Mouse (Mus musculus): Measurements from ENCODE around the gene Dync2li1.

The Dync2li1 gene

DNA sequence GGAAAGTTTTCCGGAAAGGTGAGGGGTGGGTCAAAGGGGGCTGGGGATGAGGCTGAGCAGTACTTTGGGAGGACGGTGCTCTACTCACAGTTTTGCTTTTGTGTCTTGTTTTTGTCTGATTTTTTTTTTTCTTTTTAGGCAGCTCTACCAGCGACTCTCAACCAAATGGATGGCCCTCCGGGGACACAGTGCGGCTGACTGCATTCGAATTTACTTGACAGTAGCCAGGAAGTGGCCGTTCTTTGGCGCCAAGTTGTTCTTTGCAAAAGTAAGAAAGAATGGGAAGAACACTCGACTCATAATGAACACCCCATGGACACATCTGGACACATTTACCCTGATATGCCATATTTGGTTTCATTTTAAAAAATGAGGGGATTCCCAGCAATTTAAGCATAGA is 14.8 kb upstream of the Dync2li1 start:
- DNase-seq (ENCODE audit: low spot score in 2 of 2): no peak

DNA sequence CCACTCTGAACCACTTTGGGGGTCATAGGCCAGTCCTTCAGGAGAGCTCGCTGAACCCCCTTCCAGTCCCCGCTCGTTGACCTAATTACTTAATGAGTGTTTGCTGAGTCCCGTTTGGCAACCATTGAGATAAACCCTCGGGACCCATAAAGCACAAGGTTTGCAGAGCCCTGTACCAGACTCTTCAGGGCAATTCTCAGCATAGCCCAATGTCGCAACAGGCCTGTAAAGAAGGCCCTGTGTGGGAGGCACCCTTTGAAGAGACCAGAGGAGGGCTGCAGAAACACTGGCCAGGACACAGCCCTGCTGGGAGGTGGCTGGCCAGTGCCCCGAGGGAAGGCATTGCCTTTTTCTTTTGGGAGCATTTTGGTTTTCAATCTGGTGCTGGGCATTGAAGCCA is 14.3 kb upstream of the Dync2li1 start:
- DNase-seq (ENCODE audit: low spot score in 2 of 2): no peak

DNA sequence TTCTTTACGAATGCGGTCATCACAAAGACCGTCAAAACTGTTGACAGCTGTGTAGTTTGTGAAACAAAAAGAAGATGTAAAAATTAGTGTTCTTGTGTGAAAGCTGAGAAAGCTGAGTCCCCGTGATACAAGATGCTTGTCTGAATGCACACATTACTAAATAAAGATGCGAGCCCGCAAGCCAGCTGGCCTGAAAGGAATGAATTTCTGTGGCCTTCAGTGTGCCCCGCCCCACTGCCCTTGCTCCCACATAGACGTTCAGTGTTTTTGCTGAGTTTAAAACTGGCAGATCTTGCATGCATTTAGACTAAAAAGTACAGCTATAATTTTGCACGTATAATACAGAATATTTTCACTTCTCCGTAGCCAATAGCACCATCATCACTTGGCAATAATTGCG is 10.5 kb upstream of the Dync2li1 start:
- no peak for DNase-seq (ENCODE audit: low spot score in 2 of 2)

DNA sequence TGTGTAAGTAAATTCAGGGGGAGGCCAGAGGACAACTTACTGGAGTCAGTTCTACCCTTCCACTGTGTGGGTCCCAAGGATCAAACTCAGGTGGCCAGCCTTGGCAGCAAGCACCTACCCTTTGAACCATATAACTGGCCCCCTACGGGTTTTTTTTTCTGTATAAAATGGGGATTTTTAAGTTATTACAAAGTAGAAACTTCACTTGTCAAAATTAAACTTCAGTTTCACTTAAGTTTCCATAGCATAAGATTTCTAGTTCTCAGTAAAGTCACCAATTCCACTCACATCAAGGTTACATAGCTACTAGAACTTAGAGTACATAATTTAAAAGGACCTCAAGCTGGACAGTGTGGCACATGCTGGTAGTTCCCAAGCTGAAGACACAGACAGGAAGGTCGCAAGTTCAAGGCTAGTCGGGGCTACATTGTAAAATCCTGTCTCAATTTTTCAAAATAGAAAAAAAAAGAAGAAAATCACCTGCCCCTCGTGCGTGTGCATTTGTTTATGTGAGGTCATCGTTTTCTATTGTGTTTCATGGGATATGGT is 9.7 kb upstream of the Dync2li1 start:
- DNase-seq (ENCODE audit: low spot score in 2 of 2): no peak

DNA sequence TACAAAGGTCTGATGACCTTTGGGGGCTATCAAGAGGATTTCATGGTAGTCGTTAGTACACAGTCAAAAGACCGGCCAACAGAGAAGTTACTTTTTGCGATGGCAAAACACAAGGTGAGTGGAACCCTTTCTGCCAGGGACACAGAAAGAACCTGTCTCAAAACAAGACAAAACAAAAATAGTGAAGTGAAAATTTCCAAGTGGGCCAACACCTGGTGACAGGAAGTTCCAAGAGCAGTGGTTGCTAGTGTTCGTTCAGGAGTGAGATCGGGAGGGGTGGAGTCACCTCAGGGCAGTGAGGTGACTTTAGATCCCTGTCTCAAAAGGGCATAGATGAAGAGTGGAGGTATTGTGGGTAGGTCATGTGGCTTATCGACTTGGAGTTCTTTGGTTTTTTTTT is 8.3 kb upstream of the Dync2li1 start:
- DNase-seq (ENCODE audit: low spot score in 2 of 2): no peak

DNA sequence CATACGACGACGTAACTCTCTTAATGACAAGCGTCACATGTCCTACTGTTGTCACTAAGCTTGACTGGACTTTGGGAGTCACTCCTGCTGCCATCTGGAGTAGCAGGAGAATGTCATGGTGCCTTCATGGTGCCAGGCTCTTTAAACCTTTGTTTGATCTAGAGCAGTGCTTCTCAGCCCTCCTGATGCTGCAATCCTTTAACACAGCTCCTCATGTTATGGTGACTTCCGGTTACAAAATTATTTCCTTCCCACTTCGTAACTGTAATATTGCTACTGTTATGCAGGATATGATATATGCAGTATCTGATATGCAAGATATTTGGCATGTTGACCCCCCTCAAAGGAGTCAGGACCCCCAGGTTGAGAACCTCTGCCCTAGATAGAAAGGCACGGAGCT is 7.2 kb upstream of the Dync2li1 start:
- DNase-seq (ENCODE audit: low spot score in 2 of 2): no peak

DNA sequence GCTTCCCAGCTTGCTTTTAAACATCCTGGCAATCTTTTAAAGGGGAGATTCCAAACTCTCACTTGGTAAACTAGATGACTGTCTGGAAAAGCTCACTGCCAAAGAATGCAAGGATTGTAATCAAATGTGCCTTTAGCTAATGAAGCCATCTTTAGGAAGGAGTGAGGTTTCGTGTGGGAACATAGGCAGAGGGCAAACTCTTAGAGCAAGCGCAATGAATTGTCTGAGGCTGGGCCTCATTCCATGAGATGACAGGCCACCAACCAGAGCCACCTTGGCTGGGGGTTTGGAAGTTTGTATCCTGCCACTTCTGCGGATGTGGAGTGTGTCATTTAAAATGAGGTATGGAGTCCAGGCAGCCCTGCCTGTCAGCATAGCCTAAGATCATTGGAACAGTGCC is 6.2 kb upstream of the Dync2li1 start:
- DNase-seq (ENCODE audit: low spot score in 2 of 2): no peak

DNA sequence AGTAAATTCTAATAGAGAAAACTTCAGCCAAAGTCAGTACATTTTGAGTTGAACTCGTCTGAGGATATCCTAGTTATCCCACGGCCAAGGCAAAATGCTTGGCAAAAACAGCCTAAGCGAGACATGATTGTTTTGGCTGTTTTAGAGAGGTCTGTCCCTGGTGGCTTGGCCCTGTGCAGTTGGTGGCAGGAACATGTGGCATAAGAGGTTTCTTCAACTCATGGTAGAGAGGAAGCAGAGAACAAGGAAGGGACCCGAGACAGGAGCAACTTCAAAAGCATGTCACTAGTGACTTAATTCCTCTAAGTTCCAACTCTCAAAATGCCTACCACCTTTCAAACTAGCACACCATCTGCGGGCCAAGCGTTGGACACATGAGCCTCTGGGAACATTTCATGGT is 5.7 kb upstream of the Dync2li1 start:
- DNase-seq (ENCODE audit: low spot score in 2 of 2): no peak

DNA sequence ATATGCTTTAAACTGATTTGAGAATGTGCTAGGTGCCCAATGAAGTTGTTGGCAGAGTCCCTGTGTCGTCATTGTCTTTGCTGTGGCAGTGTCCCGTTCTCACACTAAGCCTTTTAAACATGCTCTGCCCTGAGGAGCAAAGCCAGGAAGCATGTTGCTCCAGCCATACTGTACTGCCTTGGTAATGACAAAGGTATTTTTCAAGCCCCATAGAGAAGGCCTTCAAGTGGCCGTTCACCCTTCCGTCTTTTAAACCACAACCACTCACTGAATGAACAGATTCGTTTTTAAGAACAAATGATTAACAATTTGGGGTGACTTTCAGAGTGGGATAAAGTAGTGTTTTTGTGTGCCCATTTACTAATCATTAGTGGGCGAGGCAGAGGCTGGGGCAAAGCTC is 5.1 kb upstream of the Dync2li1 start:
- no peak for DNase-seq (ENCODE audit: low spot score in 2 of 2)

DNA sequence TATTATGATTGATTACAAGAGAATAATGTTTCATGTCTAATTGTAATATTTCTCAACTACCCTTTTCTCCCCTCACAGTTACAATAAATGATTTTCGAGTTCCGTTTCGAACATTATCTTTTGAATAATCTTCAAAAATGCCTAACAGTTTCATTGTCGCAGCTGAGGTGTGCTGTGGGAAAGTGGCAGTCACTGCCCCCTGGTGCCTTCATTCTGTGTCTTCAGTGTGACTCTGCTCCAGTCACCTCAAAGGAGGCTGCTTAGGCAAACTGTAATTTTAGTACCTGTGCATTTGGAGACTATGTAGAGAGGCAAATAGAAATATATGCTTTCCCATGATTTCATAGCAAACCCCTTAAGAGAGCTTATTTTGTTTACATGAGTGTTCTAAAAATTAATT is 4.3 kb upstream of the Dync2li1 start:
- no peak for DNase-seq (ENCODE audit: low spot score in 2 of 2)

DNA sequence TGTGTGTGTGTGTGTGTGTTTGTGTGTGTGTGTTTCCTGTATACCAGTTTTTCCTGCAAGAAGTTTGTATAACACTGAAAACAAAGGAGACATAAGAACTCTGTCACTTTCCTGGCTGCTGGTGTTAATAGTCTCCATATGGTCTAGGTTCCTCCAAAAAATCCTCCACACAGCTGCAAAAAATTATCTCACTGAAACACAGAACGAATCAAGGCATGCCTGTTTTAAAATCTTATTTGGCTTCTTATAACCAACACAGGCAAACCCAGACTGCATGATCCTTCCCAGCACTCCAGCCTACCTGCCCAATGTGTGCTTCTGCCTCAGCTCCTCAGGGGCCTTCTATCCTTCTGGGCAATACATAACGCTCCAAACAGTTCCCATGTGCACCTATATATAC is 3.4 kb upstream of the Dync2li1 start:
- no peak for DNase-seq (ENCODE audit: low spot score in 2 of 2)

DNA sequence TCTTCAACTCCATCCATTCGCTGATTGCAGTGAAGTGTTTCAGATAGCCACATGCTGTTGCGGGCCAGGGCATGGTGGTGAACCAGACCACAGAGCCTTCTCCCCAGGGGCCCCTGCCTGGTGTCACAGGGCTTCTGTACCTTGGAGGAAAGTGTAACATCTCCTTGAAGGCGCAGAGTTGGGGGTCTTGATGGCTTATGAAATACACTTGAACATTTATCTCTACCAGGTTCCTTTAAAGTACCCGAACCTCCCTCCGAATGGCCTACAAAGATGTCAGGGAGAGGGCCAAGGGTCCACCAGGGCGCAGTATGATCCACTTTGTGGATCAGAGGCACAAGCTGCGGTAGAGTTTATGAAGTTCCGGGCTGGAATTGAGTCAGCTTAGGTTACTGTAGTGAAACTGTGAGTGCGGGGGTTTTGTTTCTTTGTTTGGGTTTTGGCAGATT is 585 bp downstream of the Dync2li1 start:
- no peak for DNase-seq (ENCODE audit: low spot score in 2 of 2)

DNA sequence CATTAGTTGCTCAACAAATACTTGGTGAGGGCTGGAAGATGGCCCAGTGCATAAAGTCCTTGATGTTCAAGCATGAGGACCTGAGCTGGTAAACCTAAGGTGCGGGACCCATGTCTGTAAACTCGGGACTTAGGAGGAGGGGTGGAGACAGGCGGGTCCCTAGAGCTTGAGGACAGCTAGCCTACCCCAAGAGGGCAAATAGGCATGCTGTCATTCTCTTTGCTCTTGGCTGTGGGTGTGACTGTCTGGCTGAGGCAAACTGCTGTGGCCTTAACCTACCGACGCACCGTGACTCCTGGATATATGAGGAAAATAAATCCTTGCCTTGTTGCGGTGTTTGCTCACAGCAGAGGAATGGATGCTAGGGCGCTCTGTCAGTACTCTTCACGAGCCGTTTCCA is 1.4 kb downstream of the Dync2li1 start:
- DNase-seq (ENCODE audit: low spot score in 2 of 2): no peak

DNA sequence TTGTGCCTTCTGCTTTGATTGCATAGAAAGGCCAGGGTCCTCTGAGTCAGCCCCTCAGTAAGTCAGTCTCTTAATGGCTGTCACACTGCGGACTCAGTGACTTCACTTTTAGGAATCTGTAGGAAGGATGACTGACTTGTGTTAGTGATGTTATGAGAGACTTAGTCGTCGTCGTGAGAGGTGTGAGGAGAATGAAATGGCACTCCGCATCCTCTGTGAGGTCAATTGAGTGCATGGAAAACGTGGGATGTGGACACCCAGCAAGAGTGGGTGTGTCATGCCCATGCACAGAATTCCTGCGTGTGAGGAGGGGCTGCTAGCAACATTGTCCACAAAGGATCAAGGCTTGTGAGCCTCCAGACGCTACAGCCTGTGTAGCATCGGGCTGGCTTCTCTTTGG is 2.3 kb downstream of the Dync2li1 start:
- no peak for DNase-seq (ENCODE audit: low spot score in 2 of 2)

DNA sequence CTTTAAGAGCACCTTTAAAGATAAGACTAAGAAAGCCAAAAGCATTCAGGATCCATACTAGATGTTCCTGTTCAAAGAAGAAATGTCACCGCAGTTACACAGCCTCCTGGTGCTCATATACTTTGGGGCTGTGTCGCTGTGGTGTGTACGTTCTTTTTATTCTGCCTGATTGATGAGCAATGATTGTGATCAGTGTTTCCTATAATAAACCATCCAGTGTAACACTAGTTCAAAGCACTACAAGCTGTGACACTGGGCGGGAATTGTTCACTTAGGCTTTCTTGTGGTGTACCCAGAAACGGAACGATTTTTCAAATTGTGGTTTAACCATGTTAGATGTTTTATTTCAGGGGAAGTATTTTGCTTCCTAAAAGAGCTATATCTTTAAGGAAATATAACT is 5.5 kb downstream of the Dync2li1 start:
- DNase-seq (ENCODE audit: low spot score in 2 of 2): no peak

DNA sequence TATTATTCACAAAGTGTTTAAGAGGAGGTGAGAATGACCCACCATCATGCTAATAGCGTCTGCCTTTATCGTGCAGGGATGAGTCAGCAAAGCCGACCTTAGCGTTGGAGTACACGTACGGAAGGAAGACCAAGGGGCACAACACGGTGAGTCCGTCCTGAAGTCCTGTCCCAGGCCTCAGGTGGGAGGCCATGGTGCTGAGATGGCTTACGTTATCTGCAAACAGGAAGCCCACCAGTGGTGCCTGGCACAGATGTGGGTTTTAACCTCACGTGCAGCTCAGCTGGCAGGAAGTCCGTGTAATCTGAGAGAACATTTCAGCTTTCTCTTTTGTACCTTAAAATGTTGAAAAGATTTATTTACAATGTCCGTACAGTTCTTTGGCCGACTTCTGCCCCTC is 7.1 kb downstream of the Dync2li1 start:
- DNase-seq (ENCODE audit: low spot score in 2 of 2): peak; percentile 30 to 49

DNA sequence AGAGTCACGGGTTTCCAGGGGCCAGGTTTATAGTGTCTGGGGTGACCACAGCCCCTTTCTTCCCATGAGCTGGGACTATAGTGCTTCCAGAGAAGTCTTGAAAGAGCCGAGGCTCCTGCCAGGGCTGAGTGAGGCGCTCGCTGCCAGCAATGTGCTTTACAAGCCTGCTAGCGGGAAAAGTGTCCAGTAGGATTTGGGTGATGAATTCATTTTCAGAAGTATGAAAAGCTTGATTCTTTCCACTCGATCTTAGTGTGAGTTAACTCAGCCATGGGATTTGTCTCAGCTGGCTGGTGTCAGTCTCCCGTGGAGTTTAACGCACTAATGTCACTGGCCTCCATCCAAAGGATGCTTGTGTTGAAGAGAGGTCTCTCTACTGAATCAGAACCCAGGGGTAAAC is 10.0 kb downstream of the Dync2li1 start:
- DNase-seq (ENCODE audit: low spot score in 2 of 2): no peak

DNA sequence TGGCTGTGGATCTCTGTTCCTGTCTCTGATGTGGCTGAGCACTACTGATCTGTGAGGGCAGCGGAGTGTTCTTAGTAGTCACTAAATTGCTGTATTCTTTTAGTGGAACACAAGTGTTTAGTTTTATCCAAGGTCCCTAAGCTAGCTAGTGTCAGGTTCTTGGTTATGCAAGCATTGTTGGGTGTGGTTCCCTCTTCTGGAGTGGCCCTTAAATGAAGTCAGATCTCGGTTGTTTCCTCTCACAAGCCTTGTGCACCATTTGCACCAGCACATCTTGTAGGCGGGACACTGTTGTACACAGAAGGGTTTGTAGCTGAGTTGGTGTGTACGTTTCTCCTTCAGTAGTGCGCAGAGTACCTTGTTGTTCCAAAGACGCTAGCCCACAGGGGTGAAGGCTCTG is 11.7 kb downstream of the Dync2li1 start:
- no peak for DNase-seq (ENCODE audit: low spot score in 2 of 2)

DNA sequence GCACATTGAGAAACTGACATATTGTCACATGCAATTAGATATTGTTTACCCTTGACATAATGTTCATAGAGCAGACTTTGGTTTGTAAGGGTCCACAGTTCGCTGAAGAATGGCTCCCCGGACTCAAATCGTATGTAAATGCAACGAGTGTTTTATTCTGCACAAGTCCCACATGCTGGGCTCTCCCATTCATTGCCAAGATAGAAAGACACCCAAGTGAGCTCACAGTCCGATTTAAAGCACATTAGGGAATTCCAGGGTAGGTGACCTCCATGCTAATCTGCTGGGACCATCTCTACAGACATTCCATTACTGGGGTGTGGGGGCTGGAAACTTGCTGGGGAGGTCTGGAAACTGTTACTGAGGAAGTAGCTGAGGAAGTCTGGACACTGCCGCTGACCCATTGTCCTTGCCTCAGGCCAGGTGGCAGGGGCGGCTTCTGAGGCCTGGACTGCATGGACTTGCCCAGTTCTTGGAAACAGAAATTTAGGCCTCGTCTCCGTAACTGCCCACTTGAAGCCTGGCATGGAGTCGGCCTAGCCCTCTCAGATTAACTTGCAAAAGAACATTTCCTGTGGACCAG is 13.6 kb downstream of the Dync2li1 start:
- no peak for DNase-seq (ENCODE audit: low spot score in 2 of 2)

DNA sequence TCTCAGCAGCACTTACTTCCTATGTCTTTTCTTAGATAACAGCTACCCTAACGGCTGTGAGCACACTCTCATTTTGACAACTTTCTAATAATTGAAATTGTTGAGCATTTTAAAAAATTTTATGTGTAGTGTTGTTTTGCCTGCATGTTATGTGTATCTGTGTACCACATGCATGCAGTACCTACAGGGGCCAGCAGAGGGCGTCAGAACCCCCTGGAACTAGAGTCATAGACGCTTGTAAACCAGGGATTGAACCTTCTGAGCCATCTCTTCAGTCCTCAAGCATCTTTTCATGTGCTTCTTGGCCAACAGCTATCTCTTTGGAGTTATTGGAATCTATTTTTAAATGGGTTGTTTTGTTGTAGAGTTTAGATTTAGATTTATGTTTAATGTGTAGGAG is 15.6 kb downstream of the Dync2li1 start:
- no peak for DNase-seq (ENCODE audit: low spot score in 2 of 2)

DNA sequence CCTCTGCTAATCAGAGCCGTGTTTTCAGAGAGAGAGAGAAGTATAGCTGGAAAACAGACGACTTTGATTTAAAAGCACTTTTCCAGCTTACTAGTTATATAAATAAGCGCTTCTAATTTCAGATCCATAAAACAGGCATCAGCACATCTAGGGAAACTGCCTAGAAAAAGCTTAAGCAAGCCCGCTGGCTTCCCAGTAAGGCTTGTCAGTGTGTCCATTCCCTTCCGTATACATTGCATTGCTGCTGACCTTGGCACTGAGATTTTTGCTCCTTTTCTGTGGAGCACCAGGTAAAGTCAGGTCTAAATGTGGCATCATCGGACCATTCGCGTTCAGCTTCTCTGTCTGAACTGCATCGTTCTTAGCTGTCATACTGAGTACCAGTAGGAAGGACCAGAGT is 16.0 kb downstream of the Dync2li1 start:
- no peak for DNase-seq (ENCODE audit: low spot score in 2 of 2)

DNA sequence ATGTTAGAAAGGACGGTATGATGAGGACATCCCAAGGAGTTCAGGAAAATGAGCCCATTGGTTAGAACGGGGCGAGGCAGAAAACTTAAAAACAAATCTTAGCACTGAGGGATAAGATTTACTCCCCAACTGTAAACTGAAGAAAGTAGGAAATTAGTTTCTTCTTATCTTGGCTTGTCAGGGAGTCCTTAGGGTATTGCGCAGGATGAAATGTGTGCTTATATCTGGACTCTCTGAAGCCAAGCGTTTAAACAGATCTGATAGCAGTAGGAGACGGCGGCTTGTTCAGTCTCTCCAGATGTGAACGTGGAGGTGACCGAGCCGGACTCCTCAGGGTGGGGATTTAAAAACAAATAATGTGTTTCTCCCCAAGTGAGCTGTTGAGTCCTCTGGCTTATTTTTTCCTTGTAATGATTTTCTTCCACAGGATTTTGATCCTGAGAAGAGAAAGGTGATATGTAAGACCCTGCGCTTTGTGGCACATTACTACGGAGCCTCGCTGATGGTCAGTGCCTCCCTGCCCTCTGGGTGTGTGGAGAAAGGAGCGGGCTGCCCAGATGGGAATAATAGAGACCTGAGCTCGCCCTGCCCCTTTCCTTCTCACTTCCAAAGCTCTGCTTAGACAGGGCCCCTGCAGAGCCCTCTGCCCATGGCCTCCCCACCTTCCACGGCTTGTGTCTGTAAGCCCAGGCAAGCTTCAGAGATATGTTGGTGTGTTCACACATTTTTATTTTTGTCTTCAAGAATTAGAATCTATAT is 18.2 kb downstream of the Dync2li1 start:
- DNase-seq (ENCODE audit: low spot score in 2 of 2): no peak

DNA sequence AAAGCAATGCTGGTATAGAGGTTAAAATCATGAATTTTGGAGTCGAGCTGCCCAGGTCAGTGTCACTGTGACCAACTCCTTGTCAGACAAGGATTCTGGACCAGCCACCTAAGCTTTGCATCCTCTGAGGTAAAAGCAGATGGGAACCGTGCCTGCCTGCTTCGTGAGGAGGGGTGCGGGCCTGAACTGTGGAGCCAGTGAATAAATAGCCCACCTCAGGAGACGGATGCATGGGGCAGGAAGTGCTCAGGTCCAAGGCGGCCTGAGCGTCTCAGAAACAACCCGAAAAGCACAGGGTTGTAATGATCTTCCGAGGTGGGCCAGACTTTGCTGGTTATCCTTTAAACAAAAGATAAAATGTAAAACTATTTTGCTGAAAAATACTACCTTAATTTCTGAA is 18.8 kb downstream of the Dync2li1 start:
- no peak for DNase-seq (ENCODE audit: low spot score in 2 of 2)

DNA sequence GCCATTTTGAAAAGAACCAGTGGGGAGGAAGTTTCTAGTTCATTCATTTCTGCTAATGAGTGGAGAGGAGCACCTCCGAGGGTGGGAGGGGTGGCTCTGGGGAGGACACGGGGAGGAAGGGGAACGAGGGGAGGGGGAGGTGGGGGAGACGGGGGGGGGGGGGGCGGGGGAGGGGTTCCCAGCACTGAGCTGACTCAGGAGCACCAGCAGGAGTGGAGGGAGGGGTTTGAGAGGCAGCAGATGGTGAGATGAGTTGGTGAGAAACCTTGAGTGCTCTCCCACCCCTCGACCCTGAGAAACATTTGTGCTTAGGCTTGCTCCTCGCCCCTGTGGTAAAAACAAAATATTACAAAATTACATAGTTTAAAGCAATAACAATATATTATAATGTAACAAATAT is 19.6 kb downstream of the Dync2li1 start:
- no peak for DNase-seq (ENCODE audit: low spot score in 2 of 2)
